Mouse (Mus musculus): ENCODE measurements at regions not wholly inside any gene's neighbourhood (a gene's known extent, or its start where the extent isn't known, plus 50 kb on each side); places are given as distances from the start of the nearest gene placed in this dataset.

DNA sequence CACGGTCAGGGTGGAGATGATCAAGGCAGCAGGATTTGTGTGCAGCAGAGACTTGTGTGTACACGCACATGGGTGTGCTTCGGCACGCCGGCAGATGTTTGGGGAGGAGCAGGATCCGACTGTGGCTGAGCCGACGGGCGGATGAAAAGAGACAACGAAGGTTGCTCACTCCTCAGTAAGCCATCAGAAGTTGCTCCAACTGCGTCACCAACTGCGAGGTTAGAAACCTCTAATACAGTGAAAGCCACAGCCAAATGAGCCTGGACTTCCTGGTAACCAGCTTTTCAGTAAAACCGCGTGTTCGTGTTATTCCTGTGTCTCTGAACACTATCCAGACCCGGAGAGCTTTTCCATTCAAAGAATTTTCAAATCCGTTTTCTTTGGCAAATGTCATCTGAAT is 411.8 kb downstream of the Ate1 start:
- Histone ChIP-seq H3K4me1 (ENCODE audit: control insufficient read depth, insufficient read depth, low read length) (no peaks in the 10 kb centered on the region), H3K79me2 (replicated peaks; ENCODE audit: control insufficient read depth, insufficient read depth, low read length) (no peaks in the 10 kb centered on the region), H3K9ac (ENCODE audit: low read depth, low read length) (no peak overlapping the region), H3K27me3 (ENCODE audit: control insufficient read depth, insufficient read depth, low read length) (no peaks in the 10 kb centered on the region), H3K27ac (no peak overlapping the region), H3K36me3 (ENCODE audit: control insufficient read depth, insufficient read depth, low read length) (no peaks in the 10 kb centered on the region), H3K4me3 (no peak overlapping the region)
- TF ChIP-seq POLR2A (IDR thresholded peaks at IDR 0.05; ENCODE audit: insufficient read depth, low read depth, low read length) (no peak), EP300 (IDR thresholded peaks at IDR 0.05; ENCODE audit: insufficient read depth, low read depth, low read length) (no peak), CTCF (IDR thresholded peaks at IDR 0.05) (no peak)
- intact Hi-C loops (cut with DNase I), result no loop called here
- no peak for DNase-seq
- WGBS, result 81% methylated on average over 17 of the region's 17 CpGs

Data from heart, adult 2 months (tissue).